Mouse (Mus musculus): Measurements from ENCODE around the gene 1700014D04Rik. TPM values are rescaled to one million over a fixed set of nuclear protein-coding genes. Genes with fewer than 3 reads are reported as not detected.
"Not testable (repeated sequence)": the region's sequence is repeated elsewhere in the genome, so short reads cannot be mapped to it uniquely, and the experiment has no call there.

Gene 1700014D04Rik
- polyA plus RNA-seq, 1 experiment = not detected

DNA sequence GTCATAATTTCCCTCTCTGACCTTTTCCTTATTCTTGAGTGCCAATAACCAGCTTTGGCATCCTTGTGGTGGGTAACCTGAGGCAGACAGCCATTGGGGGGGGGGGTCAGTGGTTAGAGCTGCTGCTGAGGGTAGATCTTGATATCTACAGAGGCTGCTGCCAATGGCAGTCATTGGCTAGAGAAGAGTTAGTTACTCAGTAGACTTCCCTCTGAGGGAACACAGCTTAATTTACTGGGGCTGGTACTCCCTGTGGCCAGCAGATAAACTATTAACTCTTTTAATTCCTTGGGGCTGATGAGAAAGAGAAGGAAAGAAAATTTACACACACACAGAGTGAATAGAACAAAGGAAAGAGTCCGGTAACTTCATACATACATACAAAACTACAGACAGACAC is 27.1 kb downstream of the 1700014D04Rik start:
- H3K4me3 ChIP-seq (replicated peaks) = no peak overlapping the region
- TF ChIP-seq GATA1 (IDR thresholded peaks at IDR 0.05; ENCODE audit: borderline replicate concordance, low read length) = no peak
- TF ChIP-seq FLI1 (IDR thresholded peaks at IDR 0.05; ENCODE audit: low read length) = no peak
- H3K9me3 ChIP-seq = peaks cover 18% of the 10 kb centered on the region
- H3K4me1 ChIP-seq = peaks cover 27% of the 10 kb centered on the region
- no peaks in the 10 kb centered on the region for H3K36me3 ChIP-seq (replicated peaks; ENCODE audit: low read length)
- H3K27me3 ChIP-seq (replicated peaks) = peaks cover 65% of the 10 kb centered on the region

DNA sequence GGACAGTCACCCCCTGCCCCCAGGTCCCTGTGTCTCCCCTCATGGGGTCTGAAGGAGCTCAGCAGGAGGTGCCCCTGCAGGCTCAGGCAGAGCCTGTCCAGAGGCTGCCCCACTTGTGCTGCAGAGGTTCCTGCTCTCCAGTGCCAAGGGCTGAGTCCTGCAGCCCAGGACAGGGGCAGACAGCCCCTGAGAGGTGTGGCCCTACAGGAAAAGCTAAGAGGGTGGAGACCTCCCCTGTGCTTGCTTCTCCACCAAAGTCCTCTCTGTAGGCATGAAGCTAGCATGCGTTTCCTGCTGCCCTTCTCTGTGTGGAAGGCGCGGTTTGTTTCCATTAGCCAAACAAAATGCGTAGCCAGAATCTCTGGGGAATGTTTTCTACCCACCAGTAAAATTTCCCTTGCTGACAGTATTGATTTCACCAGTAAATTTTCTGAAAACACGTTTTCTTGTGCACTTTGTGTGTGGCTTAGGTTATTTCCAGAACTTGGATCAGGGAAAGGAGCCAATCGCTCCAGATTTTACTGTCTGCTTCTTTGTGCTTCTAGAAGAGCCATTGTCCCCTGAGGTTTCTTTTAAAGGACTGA is 27.6 kb downstream of the 1700014D04Rik start:
- Histone ChIP-seq H3K4me1 (peaks cover 22% of the 10 kb centered on the region), H3K27me3 (replicated peaks) (peaks cover 65% of the 10 kb centered on the region), H3K9me3 (peaks cover 18% of the 10 kb centered on the region)
- H3K4me3 ChIP-seq (replicated peaks); H3K36me3 ChIP-seq (replicated peaks; ENCODE audit: low read length): not testable (repeated sequence)

GRCm38 (mm10) chr13:59713710-59714109 is 32.8 kb downstream of the 1700014D04Rik start:
- Histone ChIP-seq H3K27me3 (replicated peaks) (peaks cover 72% of the 10 kb centered on the region), H3K4me3 (replicated peaks) (no peak overlapping the region), H3K9me3 (no peaks in the 10 kb centered on the region), H3K36me3 (replicated peaks; ENCODE audit: low read length) (no peaks in the 10 kb centered on the region), H3K4me1 (peaks cover 7% of the 10 kb centered on the region; the same call in 1 of the 2 replicates)
- TF ChIP-seq GATA1 (IDR thresholded peaks at IDR 0.05; ENCODE audit: borderline replicate concordance, low read length) = no peak
- TF ChIP-seq FLI1 (IDR thresholded peaks at IDR 0.05; ENCODE audit: low read length) = no peak

DNA sequence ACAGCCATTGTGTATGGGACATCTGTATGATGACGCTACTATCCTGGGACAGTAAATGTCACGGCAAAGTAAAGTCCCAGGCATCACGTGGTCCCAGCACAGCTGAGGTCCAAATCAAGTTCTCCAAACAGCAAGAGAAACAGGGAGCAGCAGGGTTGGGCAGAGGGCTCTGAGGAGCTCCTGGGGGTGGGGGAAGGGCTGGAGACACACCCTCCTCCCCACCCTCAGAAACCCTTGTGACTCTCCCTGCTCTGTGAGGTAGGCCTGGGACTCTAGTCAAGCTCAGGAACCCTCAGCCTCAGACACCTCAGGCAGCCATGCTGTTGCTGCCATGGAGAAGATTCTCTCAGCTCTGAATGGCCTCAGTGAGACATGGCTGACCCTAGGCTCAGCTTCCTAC is 34.6 kb downstream of the 1700014D04Rik start, which contains the start of gene Spata31d1b:
TSS of gene Spata31d1b (plus strand) at position 301 of the 400 bp plus-strand sequence.
- H3K36me3 ChIP-seq (replicated peaks; ENCODE audit: low read length); H3K9me3 ChIP-seq; H3K4me3 ChIP-seq (replicated peaks); H3K4me1 ChIP-seq: not testable (repeated sequence)
- H3K27me3 ChIP-seq (replicated peaks) = peaks cover 73% of the 10 kb centered on the region

DNA sequence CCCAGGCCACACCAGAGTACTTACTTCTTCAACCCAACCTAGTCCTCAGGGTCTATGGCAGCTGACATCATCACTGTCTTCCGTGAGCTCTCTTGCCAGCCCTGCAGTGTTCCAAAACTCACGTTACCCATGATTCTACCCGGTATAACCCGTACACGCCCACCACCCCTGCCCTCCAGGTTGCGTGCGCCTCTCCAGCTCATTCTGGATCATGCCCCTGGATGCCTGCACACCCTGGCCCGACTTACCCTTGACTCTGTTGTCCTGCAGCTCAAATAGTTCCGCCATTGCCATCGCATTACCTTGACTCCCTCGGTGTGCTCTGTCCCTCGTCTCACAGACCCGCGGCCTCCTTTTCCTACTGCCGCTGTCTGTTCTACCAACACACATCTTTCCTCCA is 36.3 kb downstream of the 1700014D04Rik start, which contains the start of gene Spata31d1a:
TSS of gene Spata31d1a (minus strand) at position 101 of the 400 bp plus-strand sequence.
- Histone ChIP-seq H3K4me3 (replicated peaks) (peak within 1 kb of the TSS; percentile 38), H3K27me3 (replicated peaks) (peaks cover 65% of the 10 kb centered on the region), H3K36me3 (replicated peaks; ENCODE audit: low read length) (no peaks in the 10 kb centered on the region), H3K4me1 (peaks cover 2% of the 10 kb centered on the region; the same call in 1 of the 2 replicates), H3K9me3 (0 out of 2 replicates have a peak, but pooled peaks cover 3% of the 10 kb centered on the region)
- no peak for TF ChIP-seq GATA1 (IDR thresholded peaks at IDR 0.05; ENCODE audit: borderline replicate concordance, low read length)
- no peak for TF ChIP-seq FLI1 (IDR thresholded peaks at IDR 0.05; ENCODE audit: low read length)

DNA sequence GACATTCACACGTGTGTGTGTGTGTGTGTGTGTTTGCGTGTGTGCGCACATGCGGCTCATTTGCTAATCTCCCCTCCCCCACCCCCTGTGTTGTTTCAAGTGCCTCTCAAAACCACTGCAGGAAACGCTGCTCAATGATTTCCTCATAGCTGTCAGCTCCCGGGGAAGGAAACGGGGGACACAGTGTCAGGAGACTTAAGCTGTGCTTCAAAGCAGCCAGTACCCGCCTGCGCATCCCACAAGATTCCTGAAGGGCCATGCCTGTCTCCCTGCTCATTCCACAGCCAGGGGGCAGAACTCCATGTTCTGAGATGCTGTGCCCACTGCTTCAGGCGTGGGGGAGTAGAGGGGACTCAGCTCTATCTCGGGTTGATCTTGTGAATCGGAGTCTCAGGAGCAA is 42.0 kb downstream of the 1700014D04Rik start:
- H3K27me3 ChIP-seq (replicated peaks) = peaks cover 63% of the 10 kb centered on the region
- H3K9me3 ChIP-seq = 0 out of 2 replicates have a peak, but pooled peaks cover 3% of the 10 kb centered on the region
- H3K4me3 ChIP-seq (replicated peaks) = peak overlapping the region; percentile 76
- H3K4me1 ChIP-seq = peaks cover 21% of the 10 kb centered on the region
- TF ChIP-seq FLI1 (IDR thresholded peaks at IDR 0.05; ENCODE audit: low read length) = no peak
- no peaks in the 10 kb centered on the region for H3K36me3 ChIP-seq (replicated peaks; ENCODE audit: low read length)

DNA sequence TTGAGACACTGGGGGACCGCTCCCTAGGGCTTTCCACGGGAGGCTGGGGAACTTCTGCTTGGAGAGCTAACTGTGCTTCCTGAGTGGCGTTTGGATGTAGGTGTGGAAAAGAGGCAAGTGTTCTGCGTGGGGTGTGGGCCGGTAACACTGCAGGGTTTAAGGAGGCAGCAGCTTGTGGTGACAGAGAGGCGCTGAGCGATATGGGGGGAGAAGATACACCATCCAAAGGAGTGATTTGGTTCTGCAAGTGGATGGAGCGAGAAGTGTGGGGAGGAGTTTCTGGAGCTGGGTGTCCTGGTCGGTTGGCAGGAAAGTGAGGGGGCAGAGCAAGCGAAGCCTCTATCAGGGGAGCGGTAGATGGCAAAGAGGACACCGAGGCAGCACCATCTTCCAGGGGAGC is 43.0 kb downstream of the 1700014D04Rik start:
- peaks cover 21% of the 10 kb centered on the region for H3K4me1 ChIP-seq
- TF ChIP-seq GATA1 (IDR thresholded peaks at IDR 0.05; ENCODE audit: borderline replicate concordance, low read length) (no peak), FLI1 (IDR thresholded peaks at IDR 0.05; ENCODE audit: low read length) (no peak)

GRCm38 (mm10) chr13:59700137-59700536 is 46.4 kb downstream of the 1700014D04Rik start:
- Histone ChIP-seq H3K27me3 (replicated peaks) (peaks cover 65% of the 10 kb centered on the region), H3K4me1 (peaks cover 18% of the 10 kb centered on the region)
- not testable (repeated sequence) for H3K4me3 ChIP-seq (replicated peaks); H3K36me3 ChIP-seq (replicated peaks; ENCODE audit: low read length); H3K9me3 ChIP-seq

More for the DNA sequence above, 43.0 kb downstream of the 1700014D04Rik start:
- H3K27me3 ChIP-seq (replicated peaks) = peaks cover 63% of the 10 kb centered on the region
- no peaks in the 10 kb centered on the region for H3K36me3 ChIP-seq (replicated peaks; ENCODE audit: low read length)
- H3K4me3 ChIP-seq (replicated peaks) = no peak overlapping the region
- 0 out of 2 replicates have a peak, but pooled peaks cover 3% of the 10 kb centered on the region for H3K9me3 ChIP-seq

GRCm38 (mm10) chr13:59699131-59699530 is 47.4 kb downstream of the 1700014D04Rik start:
- Histone ChIP-seq H3K27me3 (replicated peaks) (peaks cover 62% of the 10 kb centered on the region), H3K36me3 (replicated peaks; ENCODE audit: low read length) (no peaks in the 10 kb centered on the region), H3K4me3 (replicated peaks) (no peak overlapping the region), H3K4me1 (peaks cover 8% of the 10 kb centered on the region), H3K9me3 (peaks cover 17% of the 10 kb centered on the region)
- TF ChIP-seq FLI1 (IDR thresholded peaks at IDR 0.05; ENCODE audit: low read length) = no peak
- TF ChIP-seq GATA1 (IDR thresholded peaks at IDR 0.05; ENCODE audit: borderline replicate concordance, low read length) = no peak

GRCm38 (mm10) chr13:59695781-59696180 is 50.8 kb downstream of the 1700014D04Rik start:
- no peaks in the 10 kb centered on the region for H3K4me1 ChIP-seq
- TF ChIP-seq FLI1 (IDR thresholded peaks at IDR 0.05; ENCODE audit: low read length) (no peak), GATA1 (IDR thresholded peaks at IDR 0.05; ENCODE audit: borderline replicate concordance, low read length) (no peak)
- peaks cover 57% of the 10 kb centered on the region for H3K27me3 ChIP-seq (replicated peaks)
- H3K9me3 ChIP-seq = peaks cover 33% of the 10 kb centered on the region
- H3K36me3 ChIP-seq (replicated peaks; ENCODE audit: low read length) = no peaks in the 10 kb centered on the region
- H3K4me3 ChIP-seq (replicated peaks) = no peak overlapping the region

DNA sequence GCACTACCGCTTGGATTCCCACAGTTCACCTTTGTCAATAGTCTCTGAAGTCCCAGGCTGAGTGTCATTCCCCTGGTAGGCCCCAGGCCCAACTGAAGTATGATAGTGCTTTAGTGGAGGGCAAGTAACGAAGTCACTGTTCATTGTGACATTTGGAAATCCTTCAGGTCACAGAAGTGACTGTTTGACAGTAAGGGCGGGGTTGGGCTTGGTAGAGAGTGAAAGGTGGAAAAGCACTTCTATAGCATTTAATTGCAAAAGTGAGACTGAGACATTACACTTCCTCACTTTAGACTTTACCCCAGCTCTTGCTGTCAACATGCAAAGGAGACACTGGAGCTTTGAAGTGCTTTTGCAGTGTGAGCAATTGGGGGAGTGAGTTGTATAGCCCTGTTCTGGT is 52.5 kb downstream of the 1700014D04Rik start, which contains the start of gene 4921517D22Rik:
TSS of gene 4921517D22Rik (minus strand) at position 101 of the 400 bp plus-strand sequence.
- H3K9me3 ChIP-seq = peaks cover 38% of the 10 kb centered on the region
- TF ChIP-seq GATA1 (IDR thresholded peaks at IDR 0.05; ENCODE audit: borderline replicate concordance, low read length) (no peak), FLI1 (IDR thresholded peaks at IDR 0.05; ENCODE audit: low read length) (no peak)
- no peaks in the 10 kb centered on the region for H3K4me1 ChIP-seq
- H3K27me3 ChIP-seq (replicated peaks) = peaks cover 58% of the 10 kb centered on the region
- no peak within 1 kb of the TSS for H3K4me3 ChIP-seq (replicated peaks)
- H3K36me3 ChIP-seq (replicated peaks; ENCODE audit: low read length) = no peaks in the 10 kb centered on the region

Measured in megakaryocyte, embryonic 14.5 days (primary cell).